12 mouse cellular contexts compared by ENCODE assay signal in genomic region chr8:111788085-111788484, GRCm38 (mm10). TPM values are rescaled to one million over a fixed set of nuclear protein-coding genes. Genes with fewer than 3 reads are reported as not detected.
DNase-seq lines count a peak whose midpoint lies in the region; ATAC-seq lines count a peak whose summit lies in the region.
"Had no signal": no experiment of that assay in that cellular context is flagged by ENCODE, and none has a peak within 500 bp of the region (broad histone marks: within the 10 kb centered on the region; RNA-seq: fewer than 3 reads in every experiment).

No protein-coding gene starts in this region.

- DNase-seq in heart, adult 18-20 months = no peak
- DNase-seq in hindbrain, embryonic 14.5 days (ENCODE audit: low spot score) = no peak
- no peak for DNase-seq in spleen, postnatal 4 days (ENCODE audit: low spot score in 2 of 2)
- no peak for DNase-seq in Muller cell, postnatal 12 days (ENCODE audit: inconsistent ontology term)
- DNase-seq in urinary bladder, postnatal 10 days (ENCODE audit: low spot score) = no peak
- DNase-seq: gastrocnemius, postnatal 25 days; right cerebral cortex, adult 18-20 months; thymus, adult 2 months had no signal

- 50% methylated on average over 5 of the region's 5 CpGs for WGBS in heart, embryonic 15.5 days
- 68% methylated on average over 5 of the region's 5 CpGs for WGBS in embryonic facial prominence, embryonic 12.5 days
- WGBS in hindbrain, embryonic 14.5 days = 65% methylated on average over 5 of the region's 5 CpGs
- 78% methylated on average over 5 of the region's 5 CpGs for WGBS in neural tube, embryonic 12.5 days

- H3K4me3 ChIP-seq in heart, embryonic 15.5 days = no peak overlapping the region
- no peak overlapping the region for H3K4me3 ChIP-seq in embryonic facial prominence, embryonic 12.5 days
- no peak overlapping the region for H3K4me3 ChIP-seq in hindbrain, embryonic 14.5 days (replicated peaks; ENCODE audit: low read length)
- no peak overlapping the region for H3K4me3 ChIP-seq in neural tube, embryonic 12.5 days

- no peak overlapping the region for H3K9ac ChIP-seq in heart, embryonic 15.5 days
- no peak overlapping the region for H3K9ac ChIP-seq in embryonic facial prominence, embryonic 12.5 days
- H3K9ac ChIP-seq in hindbrain, embryonic 14.5 days = peak overlapping the region; percentile 4
- H3K9ac ChIP-seq in neural tube, embryonic 12.5 days = 0 out of 2 replicates have a peak overlapping the region, but pooled peaks have one; percentile 26
- H3K9ac ChIP-seq: liver, embryonic 14.5 days had no signal

- H3K9me3 ChIP-seq in heart, embryonic 15.5 days (replicated peaks) = no peaks in the 10 kb centered on the region
- H3K9me3 ChIP-seq in embryonic facial prominence, embryonic 12.5 days = no peaks in the 10 kb centered on the region
- no peaks in the 10 kb centered on the region for H3K9me3 ChIP-seq in hindbrain, embryonic 14.5 days (ENCODE audit: control insufficient read depth, low read length)
- no peaks in the 10 kb centered on the region for H3K9me3 ChIP-seq in neural tube, embryonic 12.5 days

- no peak for ATAC-seq in heart, embryonic 15.5 days (replicated peaks; ENCODE audit: insufficient number of reproducible peaks, insufficient read depth, low FRiP score, low read depth)
- ATAC-seq in embryonic facial prominence, embryonic 12.5 days (ENCODE audit: insufficient number of reproducible peaks, insufficient read depth, low FRiP score, low TSS enrichment) = no peak
- ATAC-seq in hindbrain, embryonic 14.5 days (ENCODE audit: low FRiP score) = no peak
- ATAC-seq in neural tube, embryonic 12.5 days (ENCODE audit: low FRiP score, low read depth) = no peak

- H3K27ac ChIP-seq in heart, embryonic 15.5 days = peak overlapping the region; percentile 45
- peak overlapping the region; percentile 65 for H3K27ac ChIP-seq in embryonic facial prominence, embryonic 12.5 days
- H3K27ac ChIP-seq in hindbrain, embryonic 14.5 days = peak overlapping the region; percentile 70
- H3K27ac ChIP-seq in neural tube, embryonic 12.5 days = peak overlapping the region; percentile 70; the same call in 1 of the 2 replicates
- H3K27ac ChIP-seq: liver, embryonic 14.5 days had no signal

- no peaks in the 10 kb centered on the region for H3K36me3 ChIP-seq in heart, embryonic 15.5 days
- H3K36me3 ChIP-seq in embryonic facial prominence, embryonic 12.5 days = no peaks in the 10 kb centered on the region
- no peaks in the 10 kb centered on the region for H3K36me3 ChIP-seq in hindbrain, embryonic 14.5 days (replicated peaks; ENCODE audit: control insufficient read depth, insufficient read depth)
- no peaks in the 10 kb centered on the region for H3K36me3 ChIP-seq in neural tube, embryonic 12.5 days

- H3K27me3 ChIP-seq in heart, embryonic 15.5 days = no peaks in the 10 kb centered on the region
- H3K27me3 ChIP-seq in embryonic facial prominence, embryonic 12.5 days = no peaks in the 10 kb centered on the region
- no peaks in the 10 kb centered on the region for H3K27me3 ChIP-seq in hindbrain, embryonic 14.5 days (ENCODE audit: control insufficient read depth, insufficient read depth, low read length)
- H3K27me3 ChIP-seq in neural tube, embryonic 12.5 days (replicated peaks) = no peaks in the 10 kb centered on the region

- H3K4me2 ChIP-seq in heart, embryonic 15.5 days = no peak overlapping the region
- H3K4me2 ChIP-seq in embryonic facial prominence, embryonic 12.5 days (replicated peaks) = peak overlapping the region; percentile 19; the same call in 1 of the 2 replicates
- H3K4me2 ChIP-seq in hindbrain, embryonic 14.5 days (replicated peaks) = peak overlapping the region; percentile 36; the same call in 1 of the 2 replicates
- H3K4me2 ChIP-seq in neural tube, embryonic 12.5 days (replicated peaks) = peak overlapping the region; percentile 35

- H3K4me1 ChIP-seq in heart, embryonic 15.5 days (replicated peaks) = peaks cover 47% of the 10 kb centered on the region
- H3K4me1 ChIP-seq in embryonic facial prominence, embryonic 12.5 days = peaks cover 24% of the 10 kb centered on the region
- peaks cover 38% of the 10 kb centered on the region for H3K4me1 ChIP-seq in hindbrain, embryonic 14.5 days (replicated peaks; ENCODE audit: control insufficient read depth, insufficient read depth, low read length)
- H3K4me1 ChIP-seq in neural tube, embryonic 12.5 days = peaks cover 29% of the 10 kb centered on the region

RNA-seq across cellular contexts. Expression of gene Bcar1, which starts 44.5 kb away (rescaled TPM):
- 40.1 and 45.3 TPM in 2 replicates for polyA plus RNA-seq in heart, embryonic 15.5 days (2015; fragmentation: Nextera tagmentation; extraction: Ambion mirVana)
- total RNA-seq in heart, adult 18-20 months (2021) = 10 to 100 TPM; 18.9 to 19.1 TPM
- 40.0 and 41.1 TPM in 2 replicates for polyA plus RNA-seq in embryonic facial prominence, embryonic 12.5 days (2016; fragmentation: Nextera tagmentation; extraction: Ambion mirVana)
- 49.1 and 52.1 TPM in 2 replicates for polyA plus RNA-seq in hindbrain, embryonic 14.5 days (2014; fragmentation: Nextera tagmentation; extraction: Ambion mirVana)
- 55.9 and 61.5 TPM in 2 replicates for polyA plus RNA-seq in neural tube, embryonic 12.5 days (2016; fragmentation: Nextera tagmentation; extraction: Ambion mirVana)

Comparison
In these comparisons a context has a peak if more than half of its experiments do, and no peak if none do; other contexts are left out.
1. H3K9ac ChIP-seq: peak in hindbrain, embryonic 14.5 days (single experiment) and neural tube, embryonic 12.5 days (single experiment); none in heart, embryonic 15.5 days (single experiment) and embryonic facial prominence, embryonic 12.5 days (single experiment).
2. Peak in every context shown above with its lines, with median percentiles within 50 percentile points of each other: H3K27ac ChIP-seq.